Mouse (Mus musculus): ENCODE data around the gene Fnip2. TPM values are rescaled to one million over a fixed set of nuclear protein-coding genes. Genes with fewer than 3 reads are reported as not detected.

Gene Fnip2
- total RNA-seq, 2 experiments from 2014 or later = 19.9 to 21.0 TPM

- peak in 1 of 2 experiments; percentile 26 for DNase-seq (ENCODE audit: extremely low spot score in 1 of 2, low spot score in 1 of 2)
Measured at GRCm38 (mm10) chr3:79531581-79532271, 35.9 kb downstream of the Fnip2 start.

- no peak for DNase-seq (ENCODE audit: extremely low spot score in 1 of 2, low spot score in 1 of 2)
Measured at GRCm38 (mm10) chr3:79529499-79530096, 38.0 kb downstream of the Fnip2 start.

GRCm38 (mm10) chr3:79528451-79528850 is 39.1 kb downstream of the Fnip2 start:
- no peak for DNase-seq (ENCODE audit: extremely low spot score in 1 of 2, low spot score in 1 of 2)

GRCm38 (mm10) chr3:79527921-79528320 is 39.7 kb downstream of the Fnip2 start:
- DNase-seq (ENCODE audit: extremely low spot score in 1 of 2, low spot score in 1 of 2) = no peak

- DNase-seq (ENCODE audit: extremely low spot score in 1 of 2, low spot score in 1 of 2) = no peak
Measured at GRCm38 (mm10) chr3:79527521-79527920, 40.1 kb downstream of the Fnip2 start.

GRCm38 (mm10) chr3:79523349-79523748 is 44.2 kb downstream of the Fnip2 start:
- DNase-seq (ENCODE audit: extremely low spot score in 1 of 2, low spot score in 1 of 2) = no peak

GRCm38 (mm10) chr3:79519862-79520261 is 47.7 kb downstream of the Fnip2 start:
- no peak for DNase-seq (ENCODE audit: extremely low spot score in 1 of 2, low spot score in 1 of 2)

- no peak for DNase-seq (ENCODE audit: extremely low spot score in 1 of 2, low spot score in 1 of 2)
Measured at GRCm38 (mm10) chr3:79518761-79519527, 48.7 kb downstream of the Fnip2 start.

- DNase-seq (ENCODE audit: extremely low spot score in 1 of 2, low spot score in 1 of 2) = peak in 1 of 2 experiments; percentile 27
Measured at GRCm38 (mm10) chr3:79517884-79518591, 49.6 kb downstream of the Fnip2 start.

- no peak for DNase-seq (ENCODE audit: extremely low spot score in 1 of 2, low spot score in 1 of 2)
Measured at GRCm38 (mm10) chr3:79516958-79517357, 50.6 kb downstream of the Fnip2 start.

- no peak for DNase-seq (ENCODE audit: extremely low spot score in 1 of 2, low spot score in 1 of 2)
Measured at GRCm38 (mm10) chr3:79516099-79516920, 51.3 kb downstream of the Fnip2 start.

GRCm38 (mm10) chr3:79514304-79514703 is 53.3 kb downstream of the Fnip2 start:
- DNase-seq (ENCODE audit: extremely low spot score in 1 of 2, low spot score in 1 of 2) = no peak

GRCm38 (mm10) chr3:79501166-79501728 is 66.3 kb downstream of the Fnip2 start:
- DNase-seq (ENCODE audit: extremely low spot score in 1 of 2, low spot score in 1 of 2) = no peak

GRCm38 (mm10) chr3:79500279-79500678 is 67.3 kb downstream of the Fnip2 start:
- no peak for DNase-seq (ENCODE audit: extremely low spot score in 1 of 2, low spot score in 1 of 2)

GRCm38 (mm10) chr3:79496668-79497067 is 70.9 kb downstream of the Fnip2 start:
- DNase-seq (ENCODE audit: extremely low spot score in 1 of 2, low spot score in 1 of 2) = no peak

- DNase-seq (ENCODE audit: extremely low spot score in 1 of 2, low spot score in 1 of 2) = no peak
Measured at GRCm38 (mm10) chr3:79495151-79495550, 72.4 kb downstream of the Fnip2 start.

- no peak for DNase-seq (ENCODE audit: extremely low spot score in 1 of 2, low spot score in 1 of 2)
Measured at GRCm38 (mm10) chr3:79494028-79494427, 73.6 kb downstream of the Fnip2 start.

GRCm38 (mm10) chr3:79493064-79493463 is 74.5 kb downstream of the Fnip2 start:
- DNase-seq (ENCODE audit: extremely low spot score in 1 of 2, low spot score in 1 of 2) = no peak

- DNase-seq (ENCODE audit: extremely low spot score in 1 of 2, low spot score in 1 of 2) = no peak
Measured at GRCm38 (mm10) chr3:79491614-79492013, 76.0 kb downstream of the Fnip2 start.

- DNase-seq (ENCODE audit: extremely low spot score in 1 of 2, low spot score in 1 of 2) = no peak
Measured at GRCm38 (mm10) chr3:79490102-79490501, 77.5 kb downstream of the Fnip2 start.

Measured in layer of hippocampus, postnatal 25 days (tissue).